Mouse (Mus musculus) small intestine, adult 2 months (tissue): Measurements from ENCODE around the gene Hoxa10.

Source experiments
- CTCF ChIP-seq: fragments of 200-500 bp; IDR thresholded peaks from 2 replicates; pipeline ENCODE4 v1.5.1; 2012; ENCODE audit warnings: low read depth, mild to moderate bottlenecking, control low read depth, inconsistent platforms, low read length, moderate library complexity, mixed read lengths; ENCODE audit not compliant: insufficient replicate concordance, insufficient read length; ENCODE audit errors: extremely low read depth
- POLR2A ChIP-seq: fragments of 200-500 bp; IDR thresholded peaks from 2 replicates; pipeline ENCODE4 v1.6.1; 2012; ENCODE audit warnings: low read depth, mild to moderate bottlenecking, control low read depth, inconsistent platforms, low read length, moderate library complexity

DNA sequence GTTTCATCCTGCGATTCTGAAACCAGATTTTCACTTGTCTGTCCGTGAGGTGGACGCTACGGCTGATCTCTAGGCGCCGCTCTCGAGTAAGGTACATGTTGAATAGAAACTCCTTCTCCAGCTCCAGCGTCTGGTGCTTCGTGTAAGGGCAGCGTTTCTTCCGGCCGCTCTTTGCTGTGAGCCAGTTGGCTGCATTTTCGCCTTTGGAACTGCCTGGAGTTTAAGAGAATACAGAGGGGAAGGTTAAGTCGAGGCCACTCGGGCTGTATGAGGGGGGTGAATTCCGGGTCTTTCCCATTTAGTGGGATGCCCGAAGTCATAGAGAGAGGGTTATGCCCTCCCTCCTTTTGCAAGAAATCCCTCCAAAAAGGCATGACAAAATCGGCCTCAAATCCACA lies 8.1 kb downstream of the Hoxa10 start:
- TF ChIP-seq CTCF (no peak), POLR2A (no peak)
